In genomic region chr12:86883280-86884196, GRCm38 (mm10) we compare ENCODE assay signal across 8 mouse cellular contexts. TPM values are rescaled to one million over a fixed set of nuclear protein-coding genes. Genes with fewer than 3 reads are reported as not detected.
DNase-seq lines count a peak whose midpoint lies in the region; ATAC-seq and TF ChIP-seq lines count a peak whose summit lies in the region.

No protein-coding gene starts in this region.

- H3K79me2 ChIP-seq in C2C12 (ENCODE audit: control insufficient read depth, insufficient read depth): peaks cover 77% of the 10 kb centered on the region

- peaks cover 22% of the 10 kb centered on the region for H3K36me3 ChIP-seq in C2C12 (ENCODE audit: control insufficient read depth, insufficient read depth)
- 0 out of 2 replicates have a peak, but pooled peaks cover 4% of the 10 kb centered on the region for H3K36me3 ChIP-seq in lung, embryonic 16.5 days (ENCODE audit: control insufficient read depth, insufficient read depth, low read length)

- H3K79me3 ChIP-seq in C2C12 (ENCODE audit: low read depth): peaks cover 46% of the 10 kb centered on the region

- no peak for TF ChIP-seq CTCF in C2C12 (IDR thresholded peaks at IDR 0.05; ENCODE audit: control insufficient read depth, insufficient read depth, insufficient read length)

- H3K4me2 ChIP-seq in lung, embryonic 16.5 days (ENCODE audit: low read depth, low read length): peak overlapping the region; percentile 67

- H3K27me3 ChIP-seq in C2C12 (ENCODE audit: control insufficient read depth, insufficient read depth, insufficient read length): no peaks in the 10 kb centered on the region
- no peaks in the 10 kb centered on the region for H3K27me3 ChIP-seq in lung, embryonic 16.5 days (ENCODE audit: control insufficient read depth, insufficient read depth, low read depth, low read length)

- peaks cover 52% of the 10 kb centered on the region for H3K4me1 ChIP-seq in lung, embryonic 16.5 days (replicated peaks; ENCODE audit: control insufficient read depth, insufficient read depth, low read length)

- WGBS in lung, embryonic 16.5 days: 0% methylated on average over 84 of the region's 84 CpGs

- peak overlapping the region; percentile 100 for H3K27ac ChIP-seq in lung, embryonic 16.5 days (ENCODE audit: low read length)

- peak overlapping the region; percentile 92 for H3K4me3 ChIP-seq in C2C12 (ENCODE audit: insufficient read depth, poor library complexity, severe bottlenecking)
- peak overlapping the region; percentile 98 for H3K4me3 ChIP-seq in lung, embryonic 16.5 days (ENCODE audit: low read length)

- H3K9me3 ChIP-seq in lung, embryonic 16.5 days (ENCODE audit: control insufficient read depth, low read length): no peaks in the 10 kb centered on the region

- peak overlapping the region; percentile 100 for H3ac ChIP-seq in C2C12 (ENCODE audit: control insufficient read depth, insufficient read length, low read depth)

- ATAC-seq in common myeloid progenitor, adult 5-6 weeks (replicated peaks; ENCODE audit: low read depth, poor library complexity, severe bottlenecking): 0 out of 2 replicates have a peak, but pooled peaks have one; percentile 4
- ATAC-seq in lung, embryonic 16.5 days (ENCODE audit: low read depth): no peak
- no peak for ATAC-seq in monocyte, adult 5-6 weeks (replicated peaks; ENCODE audit: insufficient number of reproducible peaks, low FRiP score, low TSS enrichment, poor library complexity, severe bottlenecking)

- H3K9ac ChIP-seq in lung, embryonic 16.5 days (ENCODE audit: low read length): peak overlapping the region; percentile 100

- DNase-seq in MN1 (ENCODE audit: low spot score): peak; percentile 38
- peak; percentile 76 to 83 for DNase-seq in heart, adult 18-20 months
- DNase-seq in kidney, adult 18-20 months: peak; percentile 76
- DNase-seq in right cerebral cortex, postnatal 14 days: peak; percentile 63

TF ChIP-seq in C2C12, 6 proteins besides CTCF, POLR2A, EP300 and RAD21:
- TF ChIP-seq FOSL1 (IDR thresholded peaks at IDR 0.05; ENCODE audit: insufficient read depth, low read length, poor library complexity, severe bottlenecking) (no peak), USF1 (IDR thresholded peaks at IDR 0.05; ENCODE audit: low read depth) (no peak), MYOD1 (IDR thresholded peaks at IDR 0.05; ENCODE audit: control insufficient read depth, insufficient read length, low read depth) (no peak), MAX (IDR thresholded peaks at IDR 0.05) (no peak), MYOG (IDR thresholded peaks at IDR 0.05; ENCODE audit: control insufficient read depth, extremely low read depth, insufficient read length) (no peak), CEBPB (IDR thresholded peaks at IDR 0.05; ENCODE audit: low read depth) (no peak)

RNA-seq across cellular contexts. Expression of gene Irf2bpl, which starts 1.1 kb away (rescaled TPM):
- 49.7 TPM for polyA plus RNA-seq in C2C12 (2012; fragmentation: generic; extraction: Trizol)
- 1.9 and 3.6 TPM in 2 replicates for total RNA-seq in common myeloid progenitor, adult 5-6 weeks (2017)
- total RNA-seq in heart, adult 18-20 months (2021): 10 to 100 TPM; 30.0 to 30.5 TPM
- 28.8 and 34.2 TPM in 2 replicates for polyA plus RNA-seq in lung, embryonic 16.5 days (2015; fragmentation: Nextera tagmentation; extraction: Ambion mirVana)
- 15.1 to 32.7 TPM (median 18.2 TPM) in 3 replicates for total RNA-seq in monocyte, adult 5-6 weeks (2017)
